Mouse (Mus musculus) Muller cell, postnatal 12 days (primary cell): ENCODE results near the gene Acacb.

Experiments used
- DNase-seq: peaks from one replicate; pipeline ENCODE4 v3.0.0-alpha.2; 2015; ENCODE audit errors: inconsistent ontology term

Acacb gene

DNA sequence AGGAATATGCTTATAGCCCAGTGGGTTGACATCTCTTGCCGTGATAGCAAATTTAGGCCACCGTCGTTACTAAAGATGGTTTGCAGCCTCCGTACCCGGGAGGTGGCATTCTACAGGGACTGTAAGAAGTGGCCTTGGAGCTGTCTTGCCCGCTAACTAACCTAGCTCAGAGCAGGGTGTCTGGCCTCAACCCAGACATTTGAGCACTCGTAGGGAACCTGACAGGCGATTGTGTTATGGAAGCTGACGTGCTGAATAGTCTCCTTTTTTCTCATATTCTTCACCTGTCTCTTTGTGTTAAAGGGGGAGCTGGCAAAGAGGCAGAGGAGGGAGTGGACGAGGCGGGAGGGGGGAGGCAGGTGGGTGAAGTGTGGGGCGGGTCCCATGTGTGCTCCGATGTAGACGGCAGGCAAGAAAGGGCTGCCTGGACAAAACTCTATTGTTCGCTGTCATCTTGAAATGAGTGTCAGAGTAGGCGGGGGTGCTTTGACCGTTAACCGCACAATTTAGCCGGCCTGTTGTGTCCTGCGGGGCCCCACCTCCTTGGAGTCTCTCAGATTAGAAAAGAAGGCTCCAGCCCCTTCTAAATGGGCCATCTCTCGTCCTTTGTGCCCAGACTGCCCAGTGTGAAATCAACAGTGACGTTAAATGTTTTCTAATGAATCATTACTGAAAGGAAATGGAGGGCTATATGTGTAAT lies 153.0 kb downstream of the Acacb start:
- DNase-seq: peak; percentile 63

DNA sequence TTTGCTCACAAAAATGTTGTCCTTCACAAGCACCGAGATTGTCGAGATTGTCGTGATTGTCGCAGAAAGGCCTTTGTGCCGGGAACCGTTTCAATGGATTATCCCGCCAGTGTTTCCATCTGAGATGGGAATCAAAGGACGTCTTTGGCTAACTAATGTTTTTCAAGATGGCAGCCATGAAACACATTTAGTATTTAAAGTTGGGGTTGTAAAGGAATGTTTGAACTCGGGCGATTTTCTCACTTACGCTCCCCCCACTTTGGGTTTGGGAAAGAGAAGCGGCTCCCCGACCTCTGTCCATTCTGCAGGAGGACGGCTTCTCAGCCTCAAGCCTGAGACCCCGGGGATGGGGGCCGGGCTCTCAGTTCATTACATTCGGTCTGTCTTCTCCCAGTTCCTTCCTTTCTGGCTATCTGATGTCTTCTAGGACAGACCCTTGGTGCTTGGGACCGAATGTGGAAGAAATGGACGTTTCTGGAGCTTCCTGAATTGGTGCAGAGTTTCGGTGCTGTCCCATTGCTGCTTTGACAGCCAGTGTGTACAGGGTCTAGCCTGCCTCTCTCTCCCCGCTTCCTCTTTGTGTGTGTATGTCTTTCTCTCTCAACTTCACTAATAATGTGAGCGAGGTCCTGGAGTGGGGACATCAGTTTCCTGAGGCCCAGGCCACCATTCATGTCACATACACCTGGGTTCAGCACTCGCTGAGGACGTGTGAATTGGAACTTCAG lies 153.7 kb downstream of the Acacb start:
- DNase-seq: no peak
